Mouse (Mus musculus) liver, embryonic 14.5 days (tissue): Measurements from ENCODE around the gene Slc35d2.

Source experiments
- CTCF ChIP-seq: IDR thresholded peaks from 2 replicates; pipeline ENCODE4 v1.5.1; 2016; ENCODE audit warnings: antibody characterized with exemption, low read depth, control low read depth
- EP300 ChIP-seq: IDR thresholded peaks from 2 replicates; pipeline ENCODE4 v1.6.1; 2016; ENCODE audit warnings: antibody characterized with exemption, low read depth

- TF ChIP-seq CTCF: no peak
- no peak for TF ChIP-seq EP300
Observed at GRCm38 (mm10) chr13:64090278-64090677, 38.9 kb downstream of the Slc35d2 start.
